Mouse (Mus musculus) cerebellum, postnatal 4 days (tissue): ENCODE measurements at regions not wholly inside any gene's neighbourhood (a gene's known extent, or its start where the extent isn't known, plus 50 kb on each side); places are given as distances from the start of the nearest gene placed in this dataset.

Source experiments
- DNase-seq, 2 experiments: peaks; one replicate each; pipeline ENCODE4 v3.0.0; 2022; ENCODE audit warnings: low spot score in 2 of 2, mixed read lengths in 1 of 2

DNA sequence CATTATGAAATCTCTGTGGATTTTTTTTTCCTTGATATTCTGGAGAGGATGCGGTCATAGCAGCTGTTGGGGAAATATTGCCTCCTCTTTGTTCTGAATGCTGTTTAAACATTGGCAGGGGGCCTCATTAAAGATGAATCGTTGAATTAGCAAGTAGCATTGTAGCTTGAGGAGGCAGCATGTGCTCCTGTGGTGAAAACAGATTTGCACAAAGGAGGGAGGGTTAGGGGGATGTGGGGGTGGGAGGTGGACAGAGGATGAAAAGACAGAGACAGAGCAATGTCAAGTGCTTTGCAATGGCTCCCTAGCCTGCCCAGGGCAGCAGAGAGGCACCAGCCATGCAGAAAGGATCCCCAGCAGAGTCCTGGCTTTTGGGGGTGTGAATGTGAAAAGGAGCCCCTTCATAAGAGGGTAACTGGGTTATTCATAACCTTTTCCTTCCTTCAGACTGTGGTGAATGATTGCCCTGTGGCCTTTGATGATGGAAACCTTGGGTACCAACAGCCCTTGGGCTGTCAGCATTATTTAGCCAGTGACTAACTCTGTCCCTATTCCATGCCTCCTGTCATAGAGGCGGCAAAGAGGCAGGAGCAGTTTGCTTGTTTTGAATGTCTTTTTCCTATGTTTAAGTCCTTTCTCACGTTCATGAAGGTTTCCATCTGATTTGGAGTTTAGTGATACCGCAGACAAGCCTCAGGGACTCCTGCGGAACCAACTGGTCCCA lies 1541.6 kb upstream of the Gulo start:
- no peak for DNase-seq

- DNase-seq = peak in 1 of 2 experiments; percentile 16
Measured at GRCm38 (mm10) chr14:67548750-67549149, 1539.7 kb upstream of the Gulo start.

- DNase-seq = no peak
Measured at GRCm38 (mm10) chr14:67545036-67545435, 1536.0 kb upstream of the Gulo start.

GRCm38 (mm10) chr14:67541271-67541711 lies 1532.3 kb upstream of the Gulo start:
- DNase-seq = peak in 1 of 2 experiments; percentile 75

DNA sequence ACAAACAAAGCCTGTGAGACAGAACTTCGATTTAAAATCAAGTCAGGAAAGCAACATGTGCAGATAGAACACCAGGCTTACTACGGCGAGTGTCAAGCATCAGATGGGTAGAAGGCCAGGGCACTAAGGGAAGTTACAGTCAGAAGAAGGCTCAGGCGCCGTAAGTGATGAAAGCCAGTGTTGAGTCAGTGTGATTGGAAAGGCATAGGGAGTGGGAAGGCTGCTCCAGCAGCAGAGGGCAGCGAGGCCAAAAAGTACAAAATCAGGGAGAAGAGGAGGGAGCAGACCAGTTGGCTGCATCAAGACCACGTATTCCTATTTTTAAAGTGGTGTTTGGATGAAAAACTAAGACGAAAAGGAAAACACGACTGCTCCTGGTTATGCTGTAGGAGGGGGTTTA lies 1529.7 kb upstream of the Gulo start:
- DNase-seq = no peak

- peak; percentile 39 to 79 for DNase-seq
Measured at GRCm38 (mm10) chr14:67536787-67537659, 1528.0 kb upstream of the Gulo start.

GRCm38 (mm10) chr14:67506729-67507395 lies 1497.9 kb upstream of the Gulo start:
- no peak for DNase-seq

GRCm38 (mm10) chr14:67492086-67492485 lies 1483.1 kb upstream of the Gulo start:
- DNase-seq = no peak

- DNase-seq = no peak
Measured at GRCm38 (mm10) chr14:67486676-67487075, 1477.7 kb upstream of the Gulo start.

DNA sequence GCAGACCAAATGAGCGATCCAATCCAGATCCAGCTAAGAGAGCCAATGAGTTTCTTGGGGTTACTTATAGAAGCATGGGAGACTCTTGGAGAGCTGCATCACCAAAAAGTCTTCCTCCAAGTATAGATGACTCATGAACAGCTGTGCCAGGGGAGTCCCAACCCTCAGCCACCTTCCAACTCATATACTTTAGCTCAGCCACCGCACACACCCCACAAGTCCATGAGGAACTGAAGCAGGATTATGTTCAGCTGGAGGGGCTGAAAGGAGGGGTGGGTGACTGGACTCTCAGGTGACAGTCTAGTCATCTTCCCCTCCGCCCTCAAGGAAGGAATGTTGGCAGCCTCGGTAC lies 1476.4 kb upstream of the Gulo start:
- DNase-seq = no peak

GRCm38 (mm10) chr14:67484533-67485448 lies 1475.8 kb upstream of the Gulo start:
- no peak for DNase-seq
